Mouse (Mus musculus) cortical plate, adult 2 months (tissue): ENCODE data around the gene Use1.

ENCODE experiments used
- CTCF ChIP-seq: fragments of 200-500 bp; IDR thresholded peaks from 2 replicates; pipeline ENCODE4 v1.5.1; 2011; ENCODE audit warnings: mild to moderate bottlenecking, control low read depth, low read length; ENCODE audit not compliant: insufficient read depth; ENCODE audit errors: extremely low read depth
- POLR2A ChIP-seq: fragments of 200-500 bp; IDR thresholded peaks from 2 replicates; pipeline ENCODE4 v1.6.1; 2011; ENCODE audit warnings: mild to moderate bottlenecking, low read length, control low read depth; ENCODE audit not compliant: insufficient read depth; ENCODE audit errors: extremely low read depth

GRCm38 (mm10) chr8:71404951-71405351 lies 38.3 kb downstream of the Use1 start:
- no peak for TF ChIP-seq CTCF
- no peak for TF ChIP-seq POLR2A
